In the genomic region with DNA sequence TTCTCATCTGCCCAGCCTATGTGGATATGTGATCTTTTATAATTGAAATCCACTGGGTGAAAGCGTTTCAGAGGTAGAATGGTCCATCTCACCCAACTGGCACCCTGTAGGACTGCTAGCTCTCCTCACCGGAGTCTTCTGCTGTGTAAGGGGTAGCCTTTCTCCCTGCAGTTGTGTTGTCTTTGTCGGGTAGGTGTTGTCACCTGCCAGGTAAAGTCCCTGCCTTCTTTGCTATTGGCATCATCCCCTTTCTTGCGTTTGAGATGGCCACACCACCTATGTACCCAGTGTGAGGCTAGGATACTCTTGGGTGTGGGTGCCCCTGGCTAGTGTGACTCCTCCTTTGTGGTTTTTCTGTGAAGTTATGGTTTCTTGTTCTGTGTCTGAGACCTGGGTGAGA, we compare ENCODE assay signal across 8 mouse cellular contexts. TPM values are rescaled to one million over a fixed set of nuclear protein-coding genes. Genes with fewer than 3 reads are reported as not detected.
DNase-seq lines count a peak whose midpoint lies in the region; ATAC-seq and TF ChIP-seq lines count a peak whose summit lies in the region.

No protein-coding gene starts in this region.

- no peaks in the 10 kb centered on the region for H3K27me3 ChIP-seq in cerebellum, adult 2 months (ENCODE audit: control insufficient read depth, insufficient read depth, low read length)
- no peaks in the 10 kb centered on the region for H3K27me3 ChIP-seq in testis, adult 2 months (ENCODE audit: control insufficient read depth, insufficient read depth, low read length)
- H3K27me3 ChIP-seq in liver, embryonic 12.5 days (replicated peaks) = no peaks in the 10 kb centered on the region
- H3K27me3 ChIP-seq in stomach, postnatal 0 days (ENCODE audit: control insufficient read depth, insufficient read depth, low read length) = no peaks in the 10 kb centered on the region

- H3K4me3 ChIP-seq in cerebellum, adult 2 months (replicated peaks; ENCODE audit: insufficient read depth, low read depth, low read length) = peak overlapping the region; percentile 79
- peak overlapping the region; percentile 99 for H3K4me3 ChIP-seq in testis, adult 2 months (ENCODE audit: control insufficient read depth, low read depth, low read length)
- peak overlapping the region; percentile 97 for H3K4me3 ChIP-seq in liver, embryonic 12.5 days
- peak overlapping the region; percentile 99 for H3K4me3 ChIP-seq in stomach, postnatal 0 days (ENCODE audit: low read depth, low read length)

- H3K9me3 ChIP-seq in liver, embryonic 12.5 days (replicated peaks) = no peaks in the 10 kb centered on the region
- H3K9me3 ChIP-seq in stomach, postnatal 0 days (ENCODE audit: control insufficient read depth, low read length) = no peaks in the 10 kb centered on the region

- WGBS in cerebellum, adult 2 months = 16% methylated on average over 4 of the region's 4 CpGs
- WGBS in liver, embryonic 12.5 days (ENCODE audit: insufficient replicate concordance) = 52% methylated on average over 4 of the region's 4 CpGs
- 45% methylated on average over 4 of the region's 4 CpGs for WGBS in stomach, postnatal 0 days

- TF ChIP-seq CTCF in cerebellum, adult 2 months (IDR thresholded peaks at IDR 0.05; ENCODE audit: borderline replicate concordance, insufficient read depth, low read depth, low read length) = no peak
- TF ChIP-seq CTCF in testis, adult 2 months (IDR thresholded peaks at IDR 0.05; ENCODE audit: control insufficient read depth, insufficient read depth, insufficient replicate concordance, low read depth, low read length) = no peak
- no peak for TF ChIP-seq CTCF in stomach, postnatal 0 days (IDR thresholded peaks at IDR 0.05; ENCODE audit: low read depth)

- no peak for DNase-seq in cerebellum, adult 2 months
- no peak for DNase-seq in cerebellum, adult 9-11 months
- DNase-seq in testis, postnatal 10 days (ENCODE audit: low spot score) = no peak
- DNase-seq in stomach, postnatal 0 days (ENCODE audit: low spot score) = no peak
- DNase-seq in T-cell, adult 2 months (ENCODE audit: low spot score) = no peak
- DNase-seq in spleen, adult 12 weeks (ENCODE audit: low spot score) = no peak

- TF ChIP-seq POLR2A in cerebellum, adult 2 months (IDR thresholded peaks at IDR 0.05; ENCODE audit: borderline replicate concordance, insufficient read depth, low read length) = no peak
- TF ChIP-seq POLR2A in testis, adult 2 months (IDR thresholded peaks at IDR 0.05; ENCODE audit: control insufficient read depth, low read depth, low read length) = no peak

- peaks cover 10% of the 10 kb centered on the region; the same call in 1 of the 2 replicates for H3K4me1 ChIP-seq in cerebellum, adult 2 months (ENCODE audit: control insufficient read depth, insufficient read depth, low read length)
- H3K4me1 ChIP-seq in testis, adult 2 months (ENCODE audit: control insufficient read depth, insufficient read depth, low read length) = peaks cover 10% of the 10 kb centered on the region
- peaks cover 50% of the 10 kb centered on the region for H3K4me1 ChIP-seq in liver, embryonic 12.5 days
- peaks cover 10% of the 10 kb centered on the region for H3K4me1 ChIP-seq in stomach, postnatal 0 days (replicated peaks; ENCODE audit: control insufficient read depth, insufficient read depth)

- ATAC-seq in liver, embryonic 12.5 days = no peak
- ATAC-seq in stomach, postnatal 0 days (ENCODE audit: low FRiP score, low TSS enrichment) = no peak

- TF ChIP-seq EP300 in stomach, postnatal 0 days (optimal IDR thresholded peaks at IDR 0.05) = no peak

- H3K36me3 ChIP-seq in testis, adult 2 months (ENCODE audit: control insufficient read depth, insufficient read depth, low read length) = no peaks in the 10 kb centered on the region; the same call in 1 of the 2 replicates
- peaks cover 57% of the 10 kb centered on the region for H3K36me3 ChIP-seq in liver, embryonic 12.5 days
- H3K36me3 ChIP-seq in stomach, postnatal 0 days (ENCODE audit: control insufficient read depth, insufficient read depth, low read length) = peaks cover 8% of the 10 kb centered on the region

- H3K27ac ChIP-seq in cerebellum, adult 2 months (ENCODE audit: insufficient read depth, low read length) = no peak overlapping the region
- no peak overlapping the region for H3K27ac ChIP-seq in testis, adult 2 months (ENCODE audit: control insufficient read depth, insufficient read depth, low read depth, low read length)
- peak overlapping the region; percentile 90; the same call in 1 of the 2 replicates for H3K27ac ChIP-seq in liver, embryonic 12.5 days
- H3K27ac ChIP-seq in stomach, postnatal 0 days (replicated peaks) = no peak overlapping the region

- H3K9ac ChIP-seq in liver, embryonic 12.5 days = peak overlapping the region; percentile 99
- peak overlapping the region; percentile 98 for H3K9ac ChIP-seq in stomach, postnatal 0 days (ENCODE audit: low read length)

- H3K4me2 ChIP-seq in liver, embryonic 12.5 days = peak overlapping the region; percentile 84
- H3K4me2 ChIP-seq in stomach, postnatal 0 days (replicated peaks; ENCODE audit: low read depth) = peak overlapping the region; percentile 80

RNA-seq across cellular contexts. Expression of a gene that starts 1.6 kb away (rescaled TPM):
- polyA plus RNA-seq in cerebellum, adult 2 months (2012; rRNA removed) = 60.9 and 61.1 TPM in 2 replicates
- polyA plus RNA-seq in testis, adult 2 months (2012; rRNA removed) = 26.3 and 27.1 TPM in 2 replicates
- polyA plus RNA-seq in liver, embryonic 12.5 days (2016; fragmentation: Nextera tagmentation; extraction: Ambion mirVana) = 32.6 and 34.4 TPM in 2 replicates
- polyA plus RNA-seq in stomach, postnatal 0 days (2015; fragmentation: Nextera tagmentation; extraction: Ambion mirVana) = 19.7 and 20.0 TPM in 2 replicates

RNA-seq across cellular contexts. Expression of a gene that starts 16.9 kb away (rescaled TPM):
- 70.9 and 79.1 TPM in 2 replicates for polyA plus RNA-seq in cerebellum, adult 2 months (2012; rRNA removed)
- polyA plus RNA-seq in testis, adult 2 months (2012; rRNA removed) = 24.8 and 26.4 TPM in 2 replicates
- polyA plus RNA-seq in liver, embryonic 12.5 days (2016; fragmentation: Nextera tagmentation; extraction: Ambion mirVana) = 93.1 and 97.6 TPM in 2 replicates
- 40.3 and 43.6 TPM in 2 replicates for polyA plus RNA-seq in stomach, postnatal 0 days (2015; fragmentation: Nextera tagmentation; extraction: Ambion mirVana)

RNA-seq across cellular contexts. Expression of a gene that starts 16.9 kb away (rescaled TPM):
- 33.2 and 34.5 TPM in 2 replicates for polyA plus RNA-seq in cerebellum, adult 2 months (2012; rRNA removed)
- polyA plus RNA-seq in testis, adult 2 months (2012; rRNA removed) = 17.2 and 18.1 TPM in 2 replicates
- 16.0 and 17.6 TPM in 2 replicates for polyA plus RNA-seq in liver, embryonic 12.5 days (2016; fragmentation: Nextera tagmentation; extraction: Ambion mirVana)
- polyA plus RNA-seq in stomach, postnatal 0 days (2015; fragmentation: Nextera tagmentation; extraction: Ambion mirVana) = 14.6 and 17.7 TPM in 2 replicates

RNA-seq across cellular contexts. Expression of a gene that starts 19.0 kb away (rescaled TPM):
- polyA plus RNA-seq in cerebellum, adult 2 months (2012; rRNA removed) = 12.0 and 12.9 TPM in 2 replicates
- 5.2 and 5.7 TPM in 2 replicates for polyA plus RNA-seq in testis, adult 2 months (2012; rRNA removed)
- 10.2 and 11.6 TPM in 2 replicates for polyA plus RNA-seq in liver, embryonic 12.5 days (2016; fragmentation: Nextera tagmentation; extraction: Ambion mirVana)
- polyA plus RNA-seq in stomach, postnatal 0 days (2015; fragmentation: Nextera tagmentation; extraction: Ambion mirVana) = 10.6 and 11.7 TPM in 2 replicates

RNA-seq across cellular contexts. Expression of a gene that starts 29.5 kb away (rescaled TPM):
- 426 and 441 TPM in 2 replicates for polyA plus RNA-seq in cerebellum, adult 2 months (2012; rRNA removed)
- polyA plus RNA-seq in testis, adult 2 months (2012; rRNA removed) = 99.6 and 122 TPM in 2 replicates
- 295 and 296 TPM in 2 replicates for polyA plus RNA-seq in liver, embryonic 12.5 days (2016; fragmentation: Nextera tagmentation; extraction: Ambion mirVana)
- 491 and 535 TPM in 2 replicates for polyA plus RNA-seq in stomach, postnatal 0 days (2015; fragmentation: Nextera tagmentation; extraction: Ambion mirVana)
